Mouse (Mus musculus): Measurements from ENCODE around the gene Opcml.

Gene Opcml

GRCm38 (mm10) chr9:28911571-28912185 is 1121.1 kb downstream of the Opcml start:
- DNase-seq (ENCODE audit: low spot score in 2 of 2) = no peak

- DNase-seq (ENCODE audit: low spot score in 2 of 2) = peak; percentile 36 to 47
These were observed 1141.5 kb downstream of the Opcml start for GRCm38 (mm10) chr9:28932069-28932468.

DNA sequence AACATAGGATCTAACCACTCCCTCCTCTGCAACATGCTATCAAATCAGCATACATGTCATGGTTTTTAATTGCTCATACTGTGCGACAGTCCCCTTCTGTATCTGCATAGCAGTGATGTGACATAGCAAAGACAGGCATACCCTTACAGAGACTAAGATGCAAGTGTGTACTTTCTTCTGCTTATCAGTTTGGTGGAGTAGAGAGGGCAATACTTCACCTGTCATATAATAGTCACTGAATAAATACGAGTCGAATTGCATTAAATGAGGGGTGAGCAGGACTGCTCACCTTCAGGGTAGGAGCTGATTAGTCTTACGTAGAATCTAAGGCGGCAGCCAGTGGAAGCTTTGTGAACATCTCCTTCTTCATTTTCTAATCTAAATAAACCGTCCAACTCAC is 1146.6 kb downstream of the Opcml start:
- DNase-seq (ENCODE audit: low spot score in 2 of 2) = no peak

- DNase-seq (ENCODE audit: low spot score in 2 of 2) = peak; percentile 51 to 56
These were observed 1147.4 kb downstream of the Opcml start for GRCm38 (mm10) chr9:28937980-28938379.

- peak in 1 of 2 experiments; percentile 39 for DNase-seq (ENCODE audit: low spot score in 2 of 2)
These were observed 1150.3 kb downstream of the Opcml start for GRCm38 (mm10) chr9:28940901-28941300.

- DNase-seq (ENCODE audit: low spot score in 2 of 2) = no peak
These were observed 1178.9 kb downstream of the Opcml start for GRCm38 (mm10) chr9:28969455-28969854.

Data from right cerebral cortex, postnatal 10 days (tissue).